8 mouse cellular contexts compared by ENCODE assay signal in genomic region chr16:90385688-90386513, GRCm38 (mm10). TPM values are rescaled to one million over a fixed set of nuclear protein-coding genes. Genes with fewer than 3 reads are reported as not detected.
A peak's percentile ranks its signal among the peaks of the same experiment; 100 is the strongest.
DNase-seq lines count a peak whose midpoint lies in the region; ATAC-seq and TF ChIP-seq lines count a peak whose summit lies in the region.

TSS of gene Hunk (plus strand) at chr16:90386013.

- 0 out of 2 replicates have a peak, but pooled peaks cover 3% of the 10 kb centered on the region for H3K27me3 ChIP-seq in G1E (ENCODE audit: insufficient read depth, low read length)
- H3K27me3 ChIP-seq in cerebellum, adult 2 months (ENCODE audit: control insufficient read depth, insufficient read depth, low read length) = no peaks in the 10 kb centered on the region; the same call in 1 of the 2 replicates
- no peaks in the 10 kb centered on the region for H3K27me3 ChIP-seq in hindbrain, embryonic 11.5 days (ENCODE audit: control insufficient read depth, insufficient read depth, low read length)

- H3K27ac ChIP-seq in cerebellum, adult 2 months (ENCODE audit: insufficient read depth, low read length) = no peak within 1 kb of the TSS
- H3K27ac ChIP-seq in hindbrain, embryonic 11.5 days (ENCODE audit: low read depth, low read length) = peak within 1 kb of the TSS; percentile 94

- H3K4me3 ChIP-seq in G1E (ENCODE audit: low read depth, low read length) = peak within 1 kb of the TSS; percentile 9; the same call in 1 of the 2 replicates
- H3K4me3 ChIP-seq in cerebellum, adult 2 months (replicated peaks; ENCODE audit: insufficient read depth, low read depth, low read length) = peak within 1 kb of the TSS; percentile 58
- H3K4me3 ChIP-seq in hindbrain, embryonic 11.5 days (ENCODE audit: low read depth, low read length) = peak within 1 kb of the TSS; percentile 82

- ATAC-seq in G1E (ENCODE audit: extremely low read depth, insufficient number of reproducible peaks, low FRiP score, poor library complexity, severe bottlenecking) = no peak
- peak; percentile 48 for ATAC-seq in frontal cortex, adult (ENCODE audit: low TSS enrichment)
- ATAC-seq in hindbrain, embryonic 11.5 days (ENCODE audit: low FRiP score) = peak; percentile 84

- no peak for TF ChIP-seq POLR2A in cerebellum, adult 2 months (IDR thresholded peaks at IDR 0.05; ENCODE audit: borderline replicate concordance, insufficient read depth, low read length)

- H3K9ac ChIP-seq in hindbrain, embryonic 11.5 days (ENCODE audit: low read depth, low read length) = peak within 1 kb of the TSS; percentile 95

- H3K9me3 ChIP-seq in G1E (replicated peaks) = peaks cover 58% of the 10 kb centered on the region
- H3K9me3 ChIP-seq in hindbrain, embryonic 11.5 days (ENCODE audit: control insufficient read depth, low read length) = no peaks in the 10 kb centered on the region

- no peak for TF ChIP-seq CTCF in G1E (IDR thresholded peaks at IDR 0.05; ENCODE audit: low read depth, low read length)
- no peak for TF ChIP-seq CTCF in cerebellum, adult 2 months (IDR thresholded peaks at IDR 0.05; ENCODE audit: borderline replicate concordance, insufficient read depth, low read depth, low read length)

- no peak for DNase-seq in G1E (ENCODE audit: low spot score)
- peak; percentile 32 to 49 for DNase-seq in cerebellum, adult 2 months
- peak; percentile 84 for DNase-seq in hindbrain, embryonic 11.5 days (ENCODE audit: low spot score)
- DNase-seq in layer of hippocampus, postnatal 14 days (ENCODE audit: low spot score in 2 of 2) = peak; percentile 75 to 79
- peak; percentile 59 for DNase-seq in lung, postnatal 14 days
- peak; percentile 65 for DNase-seq in right cerebral cortex, postnatal 14 days
- DNase-seq in spleen, postnatal 36 days (ENCODE audit: low spot score in 2 of 2) = no peak

- H3K4me2 ChIP-seq in hindbrain, embryonic 11.5 days (replicated peaks; ENCODE audit: low read depth, low read length) = peak within 1 kb of the TSS; percentile 68

- no peaks in the 10 kb centered on the region for H3K36me3 ChIP-seq in G1E (replicated peaks)
- H3K36me3 ChIP-seq in hindbrain, embryonic 11.5 days (ENCODE audit: control insufficient read depth, insufficient read depth, low read length) = 0 out of 2 replicates have a peak, but pooled peaks cover 3% of the 10 kb centered on the region

- H3K4me1 ChIP-seq in G1E (ENCODE audit: insufficient read depth, low read depth, low read length) = no peaks in the 10 kb centered on the region
- peaks cover 12% of the 10 kb centered on the region for H3K4me1 ChIP-seq in cerebellum, adult 2 months (ENCODE audit: control insufficient read depth, insufficient read depth, low read length)
- peaks cover 16% of the 10 kb centered on the region for H3K4me1 ChIP-seq in hindbrain, embryonic 11.5 days (replicated peaks; ENCODE audit: control insufficient read depth, insufficient read depth, low read length)

- WGBS in cerebellum, adult 2 months = under 1% methylated on average over 100 of the region's 101 CpGs
- 0% methylated on average over 64 of the region's 101 CpGs for WGBS in hindbrain, embryonic 11.5 days

RNA-seq across cellular contexts. Expression of gene Hunk, which starts in this region (rescaled TPM):
- total RNA-seq in G1E (2014; fragmentation: Nextera tagmentation) (not detected in 2 replicates), G1E (2017) (0.06 and 0.11 TPM in 2 replicates)
- polyA plus RNA-seq in G1E (2012) = not detected in 2 replicates
- 12.6 and 12.8 TPM in 2 replicates for polyA plus RNA-seq in cerebellum, adult 2 months (2012; rRNA removed)
- polyA plus RNA-seq in hindbrain, embryonic 11.5 days (2014; fragmentation: Nextera tagmentation; extraction: Ambion mirVana) = 11.0 and 13.1 TPM in 2 replicates
- 10 to 100 TPM; 26.6 to 27.2 TPM for total RNA-seq in layer of hippocampus, postnatal 14 days (2021)

Comparison
In these comparisons a context has a peak if more than half of its experiments do, and no peak if none do; other contexts are left out.
1. RNA of gene Hunk (total RNA-seq): 26.6 to 27.2 TPM in layer of hippocampus, postnatal 14 days; 0.06 to 0.11 TPM in G1E; every median in the first group is over 10 times any median in the second.
2. RNA of gene Hunk (polyA plus RNA-seq): 11.0 to 13.1 TPM in hindbrain, embryonic 11.5 days and 12.6 to 12.8 TPM in cerebellum, adult 2 months; not detected in G1E; every median in the first group is over 10 times any median in the second.
3. DNase-seq: peak in cerebellum, adult 2 months (2 of 2), hindbrain, embryonic 11.5 days (single experiment), layer of hippocampus, postnatal 14 days (2 of 2), lung, postnatal 14 days (single experiment) and right cerebral cortex, postnatal 14 days (single experiment); none in G1E (single experiment) and spleen, postnatal 36 days (0 of 2).
4. H3K4me3 ChIP-seq: peak in every context shown above with its lines; median percentile 82 in hindbrain, embryonic 11.5 days; 58 in cerebellum, adult 2 months; 9 in G1E.